In the genomic region with DNA sequence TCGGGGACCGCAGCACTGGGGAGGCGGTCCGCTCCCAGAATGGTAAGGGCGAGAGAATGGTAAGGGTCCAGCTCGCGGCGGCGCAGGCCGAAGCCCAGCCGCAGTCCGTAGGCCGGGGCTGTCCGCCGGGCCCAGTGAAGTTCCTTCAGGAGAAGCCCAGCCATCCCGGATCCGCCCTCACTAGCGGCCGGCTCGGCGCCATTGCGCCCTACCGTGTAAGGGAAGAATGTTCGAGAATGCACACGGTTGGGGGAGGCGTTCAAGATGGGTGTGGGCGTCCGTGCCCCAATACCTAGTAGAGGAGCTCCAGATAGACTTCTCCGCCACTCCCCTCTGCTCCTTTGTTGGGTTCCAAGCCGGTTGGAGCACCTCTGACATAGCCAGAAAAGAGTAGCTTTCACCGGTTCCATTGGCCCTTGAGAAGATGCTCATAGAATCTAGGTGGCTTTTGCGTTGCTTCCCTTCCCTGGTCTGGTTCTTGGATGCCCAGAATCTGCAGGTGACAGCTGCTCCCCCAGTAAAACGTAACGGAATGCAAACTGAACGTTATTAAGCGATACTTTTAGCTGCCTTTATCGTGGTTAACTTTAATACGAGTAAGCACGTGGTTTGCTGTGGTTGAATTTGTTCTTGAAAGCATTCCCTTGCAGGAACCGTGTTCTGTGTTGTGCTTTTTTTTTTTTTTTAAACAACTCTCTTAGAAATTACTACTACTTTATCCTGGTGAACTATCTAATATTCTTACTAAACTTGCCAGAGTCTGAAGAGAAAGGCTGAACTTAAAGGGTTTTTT, we compare ENCODE assay signal across 8 mouse cellular contexts. TPM values are rescaled to one million over a fixed set of nuclear protein-coding genes. Genes with fewer than 3 reads are reported as not detected.
DNase-seq lines count a peak whose midpoint lies in the region; ATAC-seq and TF ChIP-seq lines count a peak whose summit lies in the region.

No protein-coding gene starts in this region.

- peak; percentile 53 for DNase-seq in kidney, adult 9 months
- no peak for DNase-seq in kidney, postnatal 14 days
- peak; percentile 78 for DNase-seq in c-Kit-positive CD71-positive TER-119-negative erythroid progenitor cells, embryonic 14.5 days (ENCODE audit: low read depth)
- DNase-seq in hindbrain, embryonic 10.5 days (ENCODE audit: low spot score), result no peak
- DNase-seq in liver, embryonic 13.5 days, result peak; percentile 74
- DNase-seq in cerebellum, adult 9-11 months, result no peak

- H3K36me3 ChIP-seq in ES-Bruce4 (ENCODE audit: control insufficient read depth, insufficient read depth, low read length, poor library complexity, severe bottlenecking), result peaks cover 59% of the 10 kb centered on the region
- peaks cover 71% of the 10 kb centered on the region for H3K36me3 ChIP-seq in hindbrain, embryonic 10.5 days
- peaks cover 61% of the 10 kb centered on the region for H3K36me3 ChIP-seq in liver, embryonic 13.5 days
- H3K36me3 ChIP-seq in neural tube, embryonic 12.5 days, result peaks cover 54% of the 10 kb centered on the region

- peaks cover 2% of the 10 kb centered on the region for H3K4me1 ChIP-seq in ES-Bruce4 (ENCODE audit: control insufficient read depth, insufficient read depth, low read length)
- H3K4me1 ChIP-seq in hindbrain, embryonic 10.5 days (replicated peaks), result peaks cover 18% of the 10 kb centered on the region
- H3K4me1 ChIP-seq in liver, embryonic 13.5 days (replicated peaks), result peaks cover 19% of the 10 kb centered on the region
- peaks cover 8% of the 10 kb centered on the region for H3K4me1 ChIP-seq in neural tube, embryonic 12.5 days

- TF ChIP-seq CTCF in ES-Bruce4 (IDR thresholded peaks at IDR 0.05; ENCODE audit: low read depth, low read length), result no peak

- TF ChIP-seq POLR2A in ES-Bruce4 (IDR thresholded peaks at IDR 0.05; ENCODE audit: insufficient read depth, low read length), result no peak

- peak overlapping the region; percentile 73 for H3K4me2 ChIP-seq in liver, embryonic 13.5 days
- H3K4me2 ChIP-seq in neural tube, embryonic 12.5 days (replicated peaks), result peak overlapping the region; percentile 82

- peak overlapping the region; percentile 94 for H3K9ac ChIP-seq in ES-Bruce4 (ENCODE audit: low read depth, poor library complexity, severe bottlenecking)
- H3K9ac ChIP-seq in liver, embryonic 13.5 days, result peak overlapping the region; percentile 97
- H3K9ac ChIP-seq in neural tube, embryonic 12.5 days, result peak overlapping the region; percentile 91

- no peaks in the 10 kb centered on the region for H3K9me3 ChIP-seq in ES-Bruce4 (replicated peaks; ENCODE audit: control insufficient read depth, insufficient read depth, low read length, poor library complexity, severe bottlenecking)
- no peaks in the 10 kb centered on the region for H3K9me3 ChIP-seq in hindbrain, embryonic 10.5 days
- H3K9me3 ChIP-seq in liver, embryonic 13.5 days (replicated peaks), result no peaks in the 10 kb centered on the region
- no peaks in the 10 kb centered on the region for H3K9me3 ChIP-seq in neural tube, embryonic 12.5 days

- no peak for TF ChIP-seq EP300 in ES-Bruce4 (IDR thresholded peaks at IDR 0.05; ENCODE audit: insufficient read depth, low read depth, low read length)

- peak; percentile 62 for ATAC-seq in liver, embryonic 13.5 days (ENCODE audit: low read depth)
- peak; percentile 67 for ATAC-seq in neural tube, embryonic 12.5 days (ENCODE audit: low FRiP score, low read depth)

- H3K27ac ChIP-seq in ES-Bruce4 (ENCODE audit: insufficient read depth, low read length), result peak overlapping the region; percentile 62
- peak overlapping the region; percentile 97 for H3K27ac ChIP-seq in hindbrain, embryonic 10.5 days
- peak overlapping the region; percentile 94 for H3K27ac ChIP-seq in liver, embryonic 13.5 days
- peak overlapping the region; percentile 69 for H3K27ac ChIP-seq in neural tube, embryonic 12.5 days

- under 1% methylated on average over 40 of the region's 40 CpGs for WGBS in hindbrain, embryonic 10.5 days
- under 1% methylated on average over 40 of the region's 40 CpGs for WGBS in liver, embryonic 13.5 days (ENCODE audit: insufficient replicate concordance)
- under 1% methylated on average over 40 of the region's 40 CpGs for WGBS in neural tube, embryonic 12.5 days

- H3K27me3 ChIP-seq in ES-Bruce4 (ENCODE audit: control insufficient read depth, insufficient read depth, low read length, poor library complexity, severe bottlenecking), result no peaks in the 10 kb centered on the region
- no peaks in the 10 kb centered on the region for H3K27me3 ChIP-seq in hindbrain, embryonic 10.5 days (ENCODE audit: insufficient read depth, poor library complexity, severe bottlenecking)
- no peaks in the 10 kb centered on the region for H3K27me3 ChIP-seq in liver, embryonic 13.5 days
- H3K27me3 ChIP-seq in neural tube, embryonic 12.5 days (replicated peaks), result no peaks in the 10 kb centered on the region

- peak overlapping the region; percentile 93 for H3K4me3 ChIP-seq in ES-Bruce4 (ENCODE audit: low read depth, low read length)
- H3K4me3 ChIP-seq in hindbrain, embryonic 10.5 days, result peak overlapping the region; percentile 98
- peak overlapping the region; percentile 89 for H3K4me3 ChIP-seq in liver, embryonic 13.5 days (replicated peaks)
- peak overlapping the region; percentile 76 for H3K4me3 ChIP-seq in neural tube, embryonic 12.5 days

RNA-seq across cellular contexts. Expression of a gene that starts 0.6 kb away (rescaled TPM):
- polyA plus RNA-seq in ES-Bruce4 (2011; ENCODE audit: insufficient read depth, insufficient read length, low read depth, missing spikeins), result 63.7 and 71.6 TPM in 2 replicates
- 175 and 190 TPM in 2 replicates for polyA plus RNA-seq in hindbrain, embryonic 10.5 days (2016; fragmentation: Nextera tagmentation; extraction: Ambion mirVana)
- 184 and 197 TPM in 2 replicates for polyA plus RNA-seq in liver, embryonic 13.5 days (2015; fragmentation: Nextera tagmentation; extraction: Ambion mirVana)
- polyA plus RNA-seq in neural tube, embryonic 12.5 days (2016; fragmentation: Nextera tagmentation; extraction: Ambion mirVana), result 140 and 146 TPM in 2 replicates

RNA-seq across cellular contexts. Expression of a gene that starts 1.3 kb away (rescaled TPM):
- 618 and 673 TPM in 2 replicates for polyA plus RNA-seq in ES-Bruce4 (2011; ENCODE audit: insufficient read depth, insufficient read length, low read depth, missing spikeins)
- 430 and 490 TPM in 2 replicates for polyA plus RNA-seq in hindbrain, embryonic 10.5 days (2016; fragmentation: Nextera tagmentation; extraction: Ambion mirVana)
- polyA plus RNA-seq in liver, embryonic 13.5 days (2015; fragmentation: Nextera tagmentation; extraction: Ambion mirVana), result 346 and 426 TPM in 2 replicates
- 477 and 481 TPM in 2 replicates for polyA plus RNA-seq in neural tube, embryonic 12.5 days (2016; fragmentation: Nextera tagmentation; extraction: Ambion mirVana)

RNA-seq across cellular contexts. Expression of a gene that starts 6.8 kb away (rescaled TPM):
- 31.8 and 33.5 TPM in 2 replicates for polyA plus RNA-seq in ES-Bruce4 (2011; ENCODE audit: insufficient read depth, insufficient read length, low read depth, missing spikeins)
- polyA plus RNA-seq in hindbrain, embryonic 10.5 days (2016; fragmentation: Nextera tagmentation; extraction: Ambion mirVana), result 2.4 and 2.9 TPM in 2 replicates
- 0.40 and 0.66 TPM in 2 replicates for polyA plus RNA-seq in liver, embryonic 13.5 days (2015; fragmentation: Nextera tagmentation; extraction: Ambion mirVana)
- polyA plus RNA-seq in neural tube, embryonic 12.5 days (2016; fragmentation: Nextera tagmentation; extraction: Ambion mirVana), result 1.1 and 2.6 TPM in 2 replicates

RNA-seq across cellular contexts. Expression of a gene that starts 23.6 kb away (rescaled TPM):
- 0.90 TPM in 1 of 2 replicates, not detected in the other for polyA plus RNA-seq in ES-Bruce4 (2011; ENCODE audit: insufficient read depth, insufficient read length, low read depth, missing spikeins)
- polyA plus RNA-seq in hindbrain, embryonic 10.5 days (2016; fragmentation: Nextera tagmentation; extraction: Ambion mirVana), result 0.60 and 0.84 TPM in 2 replicates
- 1.9 and 2.6 TPM in 2 replicates for polyA plus RNA-seq in liver, embryonic 13.5 days (2015; fragmentation: Nextera tagmentation; extraction: Ambion mirVana)
- polyA plus RNA-seq in neural tube, embryonic 12.5 days (2016; fragmentation: Nextera tagmentation; extraction: Ambion mirVana), result 0.60 and 1.2 TPM in 2 replicates

RNA-seq across cellular contexts. Expression of a gene that starts 41.0 kb away (rescaled TPM):
- polyA plus RNA-seq in ES-Bruce4 (2011; ENCODE audit: insufficient read depth, insufficient read length, low read depth, missing spikeins), result not detected in 2 replicates
- not detected in 2 replicates for polyA plus RNA-seq in hindbrain, embryonic 10.5 days (2016; fragmentation: Nextera tagmentation; extraction: Ambion mirVana)
- not detected in 2 replicates for polyA plus RNA-seq in liver, embryonic 13.5 days (2015; fragmentation: Nextera tagmentation; extraction: Ambion mirVana)
- polyA plus RNA-seq in neural tube, embryonic 12.5 days (2016; fragmentation: Nextera tagmentation; extraction: Ambion mirVana), result not detected in 2 replicates

Comparison
In these comparisons a context has a peak if more than half of its experiments do, and no peak if none do; other contexts are left out.
1. DNase-seq: peak in kidney, adult 9 months (single experiment), c-Kit-positive CD71-positive TER-119-negative erythroid progenitor cells, embryonic 14.5 days (single experiment) and liver, embryonic 13.5 days (single experiment); none in kidney, postnatal 14 days (single experiment), hindbrain, embryonic 10.5 days (single experiment) and cerebellum, adult 9-11 months (single experiment).
2. Peak in every context shown above with its lines, with median percentiles within 50 percentile points of each other: H3K27ac ChIP-seq, H3K4me3 ChIP-seq and H3K9ac ChIP-seq.